Mouse (Mus musculus): ENCODE results near the gene Pcare.

GRCm38 (mm10) chr17:71780490-71780889 is 27.8 kb upstream of the Pcare start:
- TF ChIP-seq POLR2A (IDR thresholded peaks at IDR 0.05; ENCODE audit: low read depth, low read length) = no peak
- TF ChIP-seq CTCF (IDR thresholded peaks at IDR 0.05; ENCODE audit: extremely low read depth, insufficient read depth, insufficient read length, insufficient replicate concordance) = no peak

Data from spleen, adult 2 months (tissue).